Mouse (Mus musculus): ENCODE data around the gene Gm15737. TPM values are rescaled to one million over a fixed set of nuclear protein-coding genes. Genes with fewer than 3 reads are reported as not detected.

Gm15737 gene
- total and polyA plus RNA-seq, 2 experiments from 2014 or later = 0.15 to 0.26 TPM

- Histone ChIP-seq H3K4me1 (ENCODE audit: control insufficient read depth, insufficient read depth) (0 out of 2 replicates have a peak, but pooled peaks cover 4% of the 10 kb centered on the region), H3K36me3 (replicated peaks; ENCODE audit: control insufficient read depth, insufficient read depth, low read length) (peaks cover 83% of the 10 kb centered on the region), H3K4me3 (ENCODE audit: low read depth, low read length) (no peak overlapping the region), H3K9ac (replicated peaks; ENCODE audit: low read depth, low read length) (no peak overlapping the region), H3K4me2 (ENCODE audit: low read depth, low read length) (no peak overlapping the region), H3K9me3 (replicated peaks; ENCODE audit: control insufficient read depth, low read length) (no peaks in the 10 kb centered on the region), H3K27me3 (ENCODE audit: control insufficient read depth, insufficient read depth, low read length) (no peaks in the 10 kb centered on the region), H3K27ac (ENCODE audit: low read depth) (no peak overlapping the region)
- TF ChIP-seq EP300 (IDR thresholded peaks at IDR 0.05; ENCODE audit: low read depth) (no peak), CTCF (IDR thresholded peaks at IDR 0.05; ENCODE audit: low read depth) (no peak)
- DNase-seq (ENCODE audit: low spot score) (no peak), ATAC-seq (ENCODE audit: insufficient read depth, low read depth) (no peak)
- WGBS = 62% methylated on average over 5 of the region's 5 CpGs
Observed at GRCm38 (mm10) chr6:92882446-92882845, 13.3 kb downstream of the Gm15737 start.

GRCm38 (mm10) chr6:92883131-92883900 is 14.2 kb downstream of the Gm15737 start:
- DNase-seq (ENCODE audit: low spot score) = no peak

GRCm38 (mm10) chr6:92891535-92891934 is 22.4 kb downstream of the Gm15737 start:
- ATAC-seq (ENCODE audit: insufficient read depth, low read depth) = no peak
- 64% methylated on average over 1 of the region's 1 CpGs for WGBS
- peaks cover 87% of the 10 kb centered on the region for H3K36me3 ChIP-seq (replicated peaks; ENCODE audit: control insufficient read depth, insufficient read depth, low read length)

More at GRCm38 (mm10) chr6:92883131-92883900, 14.2 kb downstream of the Gm15737 start:
- H3K4me2 ChIP-seq (ENCODE audit: low read depth, low read length) = no peak overlapping the region
- H3K27ac ChIP-seq (ENCODE audit: low read depth) = no peak overlapping the region
- 69% methylated on average over 9 of the region's 9 CpGs for WGBS
- peaks cover 87% of the 10 kb centered on the region for H3K36me3 ChIP-seq (replicated peaks; ENCODE audit: control insufficient read depth, insufficient read depth, low read length)
- H3K4me1 ChIP-seq (ENCODE audit: control insufficient read depth, insufficient read depth) = 0 out of 2 replicates have a peak, but pooled peaks cover 4% of the 10 kb centered on the region
- TF ChIP-seq CTCF (IDR thresholded peaks at IDR 0.05; ENCODE audit: low read depth) = no peak
- TF ChIP-seq EP300 (IDR thresholded peaks at IDR 0.05; ENCODE audit: low read depth) = no peak
- ATAC-seq (ENCODE audit: insufficient read depth, low read depth) = no peak
- no peak overlapping the region for H3K4me3 ChIP-seq (ENCODE audit: low read depth, low read length)
- no peaks in the 10 kb centered on the region for H3K27me3 ChIP-seq (ENCODE audit: control insufficient read depth, insufficient read depth, low read length)
- no peaks in the 10 kb centered on the region for H3K9me3 ChIP-seq (replicated peaks; ENCODE audit: control insufficient read depth, low read length)
- H3K9ac ChIP-seq (replicated peaks; ENCODE audit: low read depth, low read length) = no peak overlapping the region

GRCm38 (mm10) chr6:92904037-92904436 is 34.9 kb downstream of the Gm15737 start:
- no peak overlapping the region for H3K27ac ChIP-seq (ENCODE audit: low read depth)
- WGBS = 55% methylated on average over 1 of the region's 1 CpGs
- no peak overlapping the region for H3K4me3 ChIP-seq (ENCODE audit: low read depth, low read length)
- H3K4me1 ChIP-seq (ENCODE audit: control insufficient read depth, insufficient read depth) = peaks cover 18% of the 10 kb centered on the region
- no peak for DNase-seq (ENCODE audit: low spot score)
- TF ChIP-seq EP300 (IDR thresholded peaks at IDR 0.05; ENCODE audit: low read depth) (no peak), CTCF (IDR thresholded peaks at IDR 0.05; ENCODE audit: low read depth) (no peak)
- no peak for ATAC-seq (ENCODE audit: insufficient read depth, low read depth)
- no peaks in the 10 kb centered on the region for H3K9me3 ChIP-seq (replicated peaks; ENCODE audit: control insufficient read depth, low read length)
- no peak overlapping the region for H3K4me2 ChIP-seq (ENCODE audit: low read depth, low read length)
- H3K27me3 ChIP-seq (ENCODE audit: control insufficient read depth, insufficient read depth, low read length) = no peaks in the 10 kb centered on the region
- no peak overlapping the region for H3K9ac ChIP-seq (replicated peaks; ENCODE audit: low read depth, low read length)
- H3K36me3 ChIP-seq (replicated peaks; ENCODE audit: control insufficient read depth, insufficient read depth, low read length) = peaks cover 73% of the 10 kb centered on the region

More at GRCm38 (mm10) chr6:92891535-92891934, 22.4 kb downstream of the Gm15737 start:
- DNase-seq (ENCODE audit: low spot score) = no peak
- H3K27me3 ChIP-seq (ENCODE audit: control insufficient read depth, insufficient read depth, low read length) = no peaks in the 10 kb centered on the region
- H3K4me1 ChIP-seq (ENCODE audit: control insufficient read depth, insufficient read depth) = 0 out of 2 replicates have a peak, but pooled peaks cover 3% of the 10 kb centered on the region
- TF ChIP-seq CTCF (IDR thresholded peaks at IDR 0.05; ENCODE audit: low read depth) (no peak), EP300 (IDR thresholded peaks at IDR 0.05; ENCODE audit: low read depth) (no peak)
- no peak overlapping the region for H3K4me2 ChIP-seq (ENCODE audit: low read depth, low read length)
- no peak overlapping the region for H3K9ac ChIP-seq (replicated peaks; ENCODE audit: low read depth, low read length)
- no peak overlapping the region for H3K27ac ChIP-seq (ENCODE audit: low read depth)
- no peak overlapping the region for H3K4me3 ChIP-seq (ENCODE audit: low read depth, low read length)
- H3K9me3 ChIP-seq (replicated peaks; ENCODE audit: control insufficient read depth, low read length) = no peaks in the 10 kb centered on the region

GRCm38 (mm10) chr6:92904491-92904890 is 35.3 kb downstream of the Gm15737 start:
- no peak for TF ChIP-seq CTCF (IDR thresholded peaks at IDR 0.05; ENCODE audit: low read depth)
- TF ChIP-seq EP300 (IDR thresholded peaks at IDR 0.05; ENCODE audit: low read depth) = no peak
- DNase-seq (ENCODE audit: low spot score) (no peak), ATAC-seq (ENCODE audit: insufficient read depth, low read depth) (no peak)
- Histone ChIP-seq H3K4me1 (ENCODE audit: control insufficient read depth, insufficient read depth) (peaks cover 23% of the 10 kb centered on the region), H3K36me3 (replicated peaks; ENCODE audit: control insufficient read depth, insufficient read depth, low read length) (peaks cover 69% of the 10 kb centered on the region), H3K9ac (replicated peaks; ENCODE audit: low read depth, low read length) (no peak overlapping the region), H3K27ac (ENCODE audit: low read depth) (no peak overlapping the region), H3K9me3 (replicated peaks; ENCODE audit: control insufficient read depth, low read length) (no peaks in the 10 kb centered on the region), H3K4me2 (ENCODE audit: low read depth, low read length) (no peak overlapping the region), H3K4me3 (ENCODE audit: low read depth, low read length) (no peak overlapping the region), H3K27me3 (ENCODE audit: control insufficient read depth, insufficient read depth, low read length) (no peaks in the 10 kb centered on the region)
- 46% methylated on average over 2 of the region's 2 CpGs for WGBS
